Mouse (Mus musculus): ENCODE data around the gene Gm8909. TPM values are rescaled to one million over a fixed set of nuclear protein-coding genes. Genes with fewer than 3 reads are reported as not detected.

The Gm8909 gene
- 12.2 TPM for polyA plus RNA-seq (2017; shearing (Covaris generic))

DNA sequence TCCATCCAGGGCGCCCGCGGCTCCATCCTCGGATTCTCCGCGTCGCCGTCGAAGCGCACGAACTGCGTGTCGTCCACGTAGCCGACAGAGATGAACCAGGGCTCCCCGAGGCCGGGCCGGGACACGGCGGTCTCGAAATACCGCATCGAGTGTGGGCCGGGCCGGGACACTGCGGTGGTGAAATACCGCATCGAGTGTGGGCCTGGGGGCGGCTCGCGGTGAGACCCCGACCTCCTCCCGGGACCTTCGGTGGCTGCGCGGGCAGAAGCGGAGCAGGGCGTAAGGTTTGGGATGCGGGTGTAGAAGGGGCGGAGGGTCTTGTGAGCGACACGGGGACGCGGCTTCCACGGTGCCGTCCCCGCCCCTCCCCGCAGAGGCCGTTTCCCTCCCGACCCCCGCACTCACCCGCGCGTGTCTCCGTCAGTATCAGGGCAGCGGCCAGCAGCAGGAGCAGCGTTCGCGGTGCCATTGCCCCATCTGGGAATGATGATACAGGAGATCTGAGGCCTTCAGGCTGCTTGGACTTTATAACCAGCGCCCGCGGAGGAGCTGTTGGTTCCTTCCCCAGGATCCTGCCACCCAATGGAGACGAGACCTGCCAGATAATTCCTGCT lies at the start of gene Gm8909:
TSS of gene Gm8909 (minus strand) at position 499 of the 614 bp plus-strand sequence.

DNA sequence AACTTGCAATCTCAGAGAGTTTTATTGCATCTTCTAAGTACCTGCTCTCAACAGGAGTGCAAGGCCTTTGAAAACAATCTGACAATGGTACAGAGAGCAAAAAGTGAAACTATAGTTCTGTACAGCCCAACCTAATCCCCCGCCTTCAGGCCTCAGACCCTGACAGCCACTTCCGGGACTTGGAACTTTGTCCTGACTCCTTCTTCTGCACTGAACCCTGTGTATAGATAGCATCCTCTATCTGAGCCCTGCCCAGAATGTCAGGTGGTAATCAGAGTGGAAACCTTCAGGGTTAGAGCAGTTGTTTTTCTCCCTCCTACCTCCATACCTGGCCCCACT lies 21.8 kb upstream of the Gm8909 start, which contains the start of gene H2-T3:
TSS of gene H2-T3 (minus strand) at position 119 of the 339 bp plus-strand sequence.

DNA sequence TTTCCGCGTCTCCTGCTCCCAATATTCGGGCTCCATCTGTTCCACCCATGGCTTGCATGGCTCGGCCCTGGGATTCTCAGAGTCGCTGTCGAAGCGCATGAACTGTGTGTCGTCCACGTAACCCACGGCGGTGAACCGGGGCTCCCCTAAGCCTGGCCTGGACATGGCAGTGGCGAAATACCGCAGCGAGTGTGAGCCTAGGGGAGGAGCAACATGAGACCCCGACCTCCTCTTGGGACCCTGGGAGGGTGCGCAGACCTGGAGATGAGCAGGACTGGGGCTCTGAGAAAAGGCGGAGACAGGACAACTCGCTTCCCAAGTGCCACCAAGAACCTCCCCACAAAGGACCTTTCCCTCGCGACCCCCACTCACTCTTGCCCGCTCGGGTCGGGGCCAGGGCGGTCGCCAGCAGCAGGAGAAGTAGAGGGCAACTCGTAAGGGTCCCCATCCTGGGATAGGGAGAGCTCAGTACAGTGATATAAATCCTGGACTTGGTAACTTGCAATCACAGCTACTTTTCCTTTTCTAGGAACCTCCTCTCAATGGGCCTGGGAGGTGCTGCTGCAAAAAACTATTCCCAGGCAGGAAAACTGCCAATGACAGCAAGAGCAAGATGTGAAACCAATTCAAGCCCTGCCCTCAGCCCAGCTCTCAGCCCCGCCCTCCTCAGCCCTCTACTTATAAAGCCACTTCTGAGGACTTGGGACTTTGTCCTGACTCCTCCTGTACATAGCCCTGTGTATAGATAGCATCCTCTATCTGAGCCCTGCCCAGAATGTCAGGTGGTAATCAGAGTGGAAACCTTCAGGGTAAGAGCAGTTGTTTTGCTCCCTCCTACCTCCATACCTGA lies 39.1 kb downstream of the Gm8909 start, which contains the start of gene Gm7030:
TSS of gene Gm7030 (minus strand) at position 458 of the 850 bp plus-strand sequence.

DNA sequence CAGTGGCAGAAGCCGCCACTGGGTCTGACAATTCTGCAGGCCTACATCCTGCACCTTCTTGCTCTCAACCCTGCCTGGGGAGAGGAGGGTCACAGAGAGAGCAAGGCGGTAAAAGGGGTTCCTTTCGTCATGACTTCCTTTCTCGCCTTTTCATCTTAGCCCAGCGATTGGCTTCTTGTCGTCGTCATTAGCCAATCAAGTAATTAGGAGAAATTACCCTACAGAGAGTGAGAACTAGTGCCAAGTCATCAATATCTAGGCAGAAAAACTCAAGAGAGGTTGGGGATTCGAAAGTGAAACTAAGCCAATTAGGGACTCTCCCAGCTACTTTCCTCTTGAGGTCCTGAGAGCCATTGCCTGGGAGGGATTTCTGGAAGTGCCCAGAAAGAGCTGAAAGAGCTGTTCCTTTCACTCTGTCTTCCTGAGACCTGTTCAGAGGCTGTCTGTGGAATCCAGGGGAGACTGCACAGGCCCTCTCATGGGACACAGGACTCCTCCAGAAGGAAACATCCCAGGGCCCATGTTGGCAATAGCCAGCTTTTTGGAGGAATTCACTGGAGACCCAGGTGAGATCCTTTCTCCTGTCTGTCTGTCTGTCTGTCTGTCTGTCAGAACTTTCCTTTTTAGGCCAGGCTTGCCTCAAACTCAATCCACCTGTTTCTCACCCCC lies 46.9 kb downstream of the Gm8909 start, which contains the start of gene Gm19684:
TSS of gene Gm19684 (plus strand) at position 327 of the 669 bp plus-strand sequence.

Other genes with a start within 250 kb of the Gm8909 start
- gene Abcf1, start 198.8 kb downstream of the Gm8909 start, polyA plus RNA-seq (2017; shearing (Covaris generic)): 138 TPM
- gene Gnl1, start 188.7 kb downstream of the Gm8909 start, polyA plus RNA-seq (2017; shearing (Covaris generic)): 69.5 TPM
- 27.8 TPM for gene Prr3, start 188.3 kb downstream of the Gm8909 start, polyA plus RNA-seq (2017; shearing (Covaris generic))
- 7.9 TPM for gene H2-T24, start 148.0 kb downstream of the Gm8909 start, polyA plus RNA-seq (2017; shearing (Covaris generic))
- 468 TPM for gene H2-T23, start 135.7 kb downstream of the Gm8909 start, polyA plus RNA-seq (2017; shearing (Covaris generic))
- gene H2-T22, start 125.8 kb downstream of the Gm8909 start, polyA plus RNA-seq (2017; shearing (Covaris generic)): 180 TPM
- 0.69 TPM for gene Gm6034, start 125.6 kb downstream of the Gm8909 start, polyA plus RNA-seq (2017; shearing (Covaris generic))
- not detected for gene Gm11127, start 110.2 kb downstream of the Gm8909 start, polyA plus RNA-seq (2017; shearing (Covaris generic))
- gene Gm19684, start 46.9 kb downstream of the Gm8909 start, polyA plus RNA-seq (2017; shearing (Covaris generic)): 1.3 TPM
- gene Gm7030, start 39.1 kb downstream of the Gm8909 start, polyA plus RNA-seq (2017; shearing (Covaris generic)): not detected
- gene H2-T3, start 21.8 kb upstream of the Gm8909 start, polyA plus RNA-seq (2017; shearing (Covaris generic)): 0.96 TPM
- 122 TPM for gene Rpp21, start 89.5 kb upstream of the Gm8909 start, polyA plus RNA-seq (2017; shearing (Covaris generic))
- 47.1 TPM for gene Trim39, start 103.7 kb upstream of the Gm8909 start, polyA plus RNA-seq (2017; shearing (Covaris generic))
- gene H2-M10.2, start 118.0 kb upstream of the Gm8909 start, polyA plus RNA-seq (2017; shearing (Covaris generic)): not detected
- gene H2-M10.1, start 157.6 kb upstream of the Gm8909 start, polyA plus RNA-seq (2017; shearing (Covaris generic)): not detected
- gene H2-M10.3, start 199.9 kb upstream of the Gm8909 start, polyA plus RNA-seq (2017; shearing (Covaris generic)): not detected